In the genomic region with DNA sequence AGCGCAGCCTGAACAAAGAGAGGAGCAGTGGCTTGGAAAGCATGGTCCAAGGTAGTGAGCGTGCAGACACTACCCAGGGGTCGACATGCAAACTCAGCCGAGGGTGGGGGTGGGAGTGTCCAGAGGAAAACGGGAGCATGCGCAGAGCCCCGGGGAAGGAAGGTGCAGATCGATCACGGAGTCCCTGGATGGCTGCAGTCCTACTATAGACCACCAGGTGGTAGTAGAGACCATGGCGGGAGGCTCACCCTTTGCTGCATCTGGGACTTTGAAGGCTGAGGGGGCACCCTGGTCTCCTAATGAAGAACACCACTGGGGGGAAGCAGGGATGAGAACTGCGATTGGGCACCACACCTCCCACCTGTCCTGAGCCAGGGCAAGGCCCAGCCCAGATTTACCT, we compare ENCODE assay signal across 8 mouse cellular contexts. TPM values are rescaled to one million over a fixed set of nuclear protein-coding genes. Genes with fewer than 3 reads are reported as not detected.
DNase-seq lines count a peak whose midpoint lies in the region; ATAC-seq and TF ChIP-seq lines count a peak whose summit lies in the region.

No protein-coding gene starts in this region.

- peaks cover 40% of the 10 kb centered on the region for H3K4me1 ChIP-seq in intestine, embryonic 15.5 days (replicated peaks)
- 0 out of 2 replicates have a peak, but pooled peaks cover 2% of the 10 kb centered on the region for H3K4me1 ChIP-seq in midbrain, postnatal 0 days (ENCODE audit: insufficient read depth, low read length)

- ATAC-seq in intestine, embryonic 15.5 days = peak; percentile 21
- peak; percentile 39 for ATAC-seq in midbrain, postnatal 0 days (ENCODE audit: low FRiP score)

- peak; percentile 99 for TF ChIP-seq CTCF in midbrain, postnatal 0 days (IDR thresholded peaks at IDR 0.05)

- WGBS in intestine, embryonic 15.5 days = 3% methylated on average over 11 of the region's 11 CpGs
- WGBS in midbrain, postnatal 0 days = 5% methylated on average over 11 of the region's 11 CpGs

- H3K27me3 ChIP-seq in intestine, embryonic 15.5 days (replicated peaks) = no peaks in the 10 kb centered on the region
- no peaks in the 10 kb centered on the region for H3K27me3 ChIP-seq in midbrain, postnatal 0 days (ENCODE audit: insufficient read depth, low read length)
- no peaks in the 10 kb centered on the region for H3K27me3 ChIP-seq in splenic B cell, adult 2 months (ENCODE audit: control insufficient read depth, insufficient read depth, low read length, poor library complexity, severe bottlenecking)

- H3K27ac ChIP-seq in intestine, embryonic 15.5 days = no peak overlapping the region
- H3K27ac ChIP-seq in midbrain, postnatal 0 days (ENCODE audit: low read depth, low read length) = no peak overlapping the region

- 0 out of 2 replicates have a peak overlapping the region, but pooled peaks have one; percentile 28 for H3K9ac ChIP-seq in intestine, embryonic 15.5 days
- peak overlapping the region; percentile 44 for H3K9ac ChIP-seq in midbrain, postnatal 0 days (replicated peaks; ENCODE audit: low read length, poor library complexity, severe bottlenecking)

- peak overlapping the region; percentile 25 for H3K4me3 ChIP-seq in intestine, embryonic 15.5 days (replicated peaks)
- peak overlapping the region; percentile 32 for H3K4me3 ChIP-seq in midbrain, postnatal 0 days (ENCODE audit: low read depth, low read length)

- H3K4me2 ChIP-seq in intestine, embryonic 15.5 days (replicated peaks) = peak overlapping the region; percentile 85
- H3K4me2 ChIP-seq in midbrain, postnatal 0 days (ENCODE audit: low read depth, low read length, poor library complexity, severe bottlenecking) = peak overlapping the region; percentile 59

- DNase-seq in urinary bladder, adult 18-20 months (ENCODE audit: low spot score in 2 of 2) = peak; percentile 57 to 60
- DNase-seq in urinary bladder, adult 2 months (ENCODE audit: low spot score) = no peak
- DNase-seq in cerebellum, postnatal 4 days (ENCODE audit: low spot score in 2 of 2) = peak; percentile 72 to 90
- peak; percentile 81 for DNase-seq in gastrocnemius, postnatal 10 days
- DNase-seq in liver = peak; percentile 75
- peak; percentile 79 for DNase-seq in midbrain, postnatal 0 days (ENCODE audit: low spot score)
- peak; percentile 88 for DNase-seq in splenic B cell, adult 2 months (ENCODE audit: low read depth, low spot score)

- no peaks in the 10 kb centered on the region for H3K36me3 ChIP-seq in intestine, embryonic 15.5 days
- peaks cover 29% of the 10 kb centered on the region for H3K36me3 ChIP-seq in midbrain, postnatal 0 days (ENCODE audit: insufficient read depth, low read length)
- no peaks in the 10 kb centered on the region for H3K36me3 ChIP-seq in splenic B cell, adult 2 months (ENCODE audit: control insufficient read depth, insufficient read depth, low read length, poor library complexity, severe bottlenecking)

- no peaks in the 10 kb centered on the region for H3K9me3 ChIP-seq in intestine, embryonic 15.5 days
- no peaks in the 10 kb centered on the region for H3K9me3 ChIP-seq in midbrain, postnatal 0 days (ENCODE audit: low read length)

RNA-seq across cellular contexts. Expression of a gene that starts 2.6 kb away (rescaled TPM):
- polyA plus RNA-seq in urinary bladder, adult 2 months (2012; rRNA removed) = 3.4 and 3.7 TPM in 2 replicates
- total RNA-seq in gastrocnemius, postnatal 10 days (2021) = 1 to 10 TPM in 1 of 2 experiments, under 1 TPM in 1; 0.82 to 1.9 TPM
- 16.9 and 18.1 TPM in 2 replicates for polyA plus RNA-seq in intestine, embryonic 15.5 days (2015; fragmentation: Nextera tagmentation; extraction: Ambion mirVana)
- total RNA-seq in midbrain, postnatal 0 days (2014; rRNA removed) = 3.0 and 7.9 TPM in 2 replicates
- polyA plus RNA-seq in midbrain, postnatal 0 days (2015; fragmentation: Nextera tagmentation; extraction: Ambion mirVana) = 2.5 and 3.5 TPM in 2 replicates

RNA-seq across cellular contexts. Expression of a gene that starts 9.3 kb away (rescaled TPM):
- 96.1 and 101 TPM in 2 replicates for polyA plus RNA-seq in urinary bladder, adult 2 months (2012; rRNA removed)
- total RNA-seq in gastrocnemius, postnatal 10 days (2021) = 10 to 100 TPM; 32.6 to 48.1 TPM
- polyA plus RNA-seq in intestine, embryonic 15.5 days (2015; fragmentation: Nextera tagmentation; extraction: Ambion mirVana) = 45.5 and 49.5 TPM in 2 replicates
- 63.4 and 88.8 TPM in 2 replicates for total RNA-seq in midbrain, postnatal 0 days (2014; rRNA removed)
- 73.6 and 79.4 TPM in 2 replicates for polyA plus RNA-seq in midbrain, postnatal 0 days (2015; fragmentation: Nextera tagmentation; extraction: Ambion mirVana)

RNA-seq across cellular contexts. Expression of a gene that starts 17.7 kb away (rescaled TPM):
- 0.36 and 0.55 TPM in 2 replicates for polyA plus RNA-seq in urinary bladder, adult 2 months (2012; rRNA removed)
- total RNA-seq in gastrocnemius, postnatal 10 days (2021) = not detected
- 9.0 and 9.2 TPM in 2 replicates for polyA plus RNA-seq in intestine, embryonic 15.5 days (2015; fragmentation: Nextera tagmentation; extraction: Ambion mirVana)
- 93.5 and 115 TPM in 2 replicates for total RNA-seq in midbrain, postnatal 0 days (2014; rRNA removed)
- 52.3 and 58.4 TPM in 2 replicates for polyA plus RNA-seq in midbrain, postnatal 0 days (2015; fragmentation: Nextera tagmentation; extraction: Ambion mirVana)

RNA-seq across cellular contexts. Expression of a gene that starts 21.3 kb away (rescaled TPM):
- polyA plus RNA-seq in urinary bladder, adult 2 months (2012; rRNA removed) = 0.24 and 0.41 TPM in 2 replicates
- not detected for total RNA-seq in gastrocnemius, postnatal 10 days (2021)
- polyA plus RNA-seq in intestine, embryonic 15.5 days (2015; fragmentation: Nextera tagmentation; extraction: Ambion mirVana) = 1.4 and 1.5 TPM in 2 replicates
- not detected in 2 replicates for total RNA-seq in midbrain, postnatal 0 days (2014; rRNA removed)
- polyA plus RNA-seq in midbrain, postnatal 0 days (2015; fragmentation: Nextera tagmentation; extraction: Ambion mirVana) = 0.31 and 0.51 TPM in 2 replicates

RNA-seq across cellular contexts. Expression of a gene that starts 24.6 kb away (rescaled TPM):
- 0.07 and 0.33 TPM in 2 replicates for polyA plus RNA-seq in urinary bladder, adult 2 months (2012; rRNA removed)
- under 1 TPM; 0.12 to 0.14 TPM for total RNA-seq in gastrocnemius, postnatal 10 days (2021)
- polyA plus RNA-seq in intestine, embryonic 15.5 days (2015; fragmentation: Nextera tagmentation; extraction: Ambion mirVana) = 1.6 and 1.9 TPM in 2 replicates
- 0.05 TPM in 1 of 2 replicates, not detected in the other for total RNA-seq in midbrain, postnatal 0 days (2014; rRNA removed)
- polyA plus RNA-seq in midbrain, postnatal 0 days (2015; fragmentation: Nextera tagmentation; extraction: Ambion mirVana) = 1.1 TPM in 2 replicates
